In the genomic region with DNA sequence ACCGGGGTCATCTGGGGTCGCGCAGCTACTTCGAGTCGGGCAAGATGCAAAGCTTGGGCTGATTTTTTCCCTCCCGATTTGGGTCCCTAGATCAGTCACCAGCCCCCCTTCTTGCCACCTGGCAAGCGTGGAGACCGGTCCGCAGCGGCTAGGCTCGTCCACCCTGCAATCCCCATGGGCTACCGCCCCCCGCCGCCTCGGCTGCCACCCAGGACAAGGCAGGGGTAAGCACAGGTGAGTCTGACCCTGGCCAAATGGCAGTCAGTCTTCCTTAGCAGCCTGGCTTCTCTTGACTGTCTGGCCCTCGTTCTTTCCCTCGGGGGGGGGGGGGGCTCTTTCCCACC, we compare ENCODE assay signal across 8 mouse cellular contexts. TPM values are rescaled to one million over a fixed set of nuclear protein-coding genes. Genes with fewer than 3 reads are reported as not detected.
A peak's percentile ranks its signal among the peaks of the same experiment; 100 is the strongest.
DNase-seq lines count a peak whose midpoint lies in the region; ATAC-seq lines count a peak whose summit lies in the region.

No protein-coding gene starts in this region.

- intact Hi-C loops in left cerebral cortex, postnatal 4 days (cut with DNase I) = loop anchor here (10.0 kb wide), 1 partner anchor 60 kb away; no protein-coding TSS in a partner anchor
- intact Hi-C loops in gastrocnemius, postnatal 36 days (cut with DNase I) = no loop called here

- peak overlapping the region; percentile 54 for H3K4me3 ChIP-seq in kidney, embryonic 16.5 days (ENCODE audit: low read length)
- peak overlapping the region; percentile 53 for H3K4me3 ChIP-seq in embryonic facial prominence, embryonic 12.5 days
- peak overlapping the region; percentile 54 for H3K4me3 ChIP-seq in hindbrain, embryonic 16.5 days (ENCODE audit: low read length)
- H3K4me3 ChIP-seq in midbrain, embryonic 16.5 days (ENCODE audit: low read depth, low read length) = peak overlapping the region; percentile 59

- H3K9me3 ChIP-seq in kidney, embryonic 16.5 days (ENCODE audit: low read length) = peaks cover 4% of the 10 kb centered on the region; the same call in 1 of the 2 replicates
- H3K9me3 ChIP-seq in embryonic facial prominence, embryonic 12.5 days = no peaks in the 10 kb centered on the region
- no peaks in the 10 kb centered on the region for H3K9me3 ChIP-seq in hindbrain, embryonic 16.5 days (ENCODE audit: control insufficient read depth, low read length)
- H3K9me3 ChIP-seq in midbrain, embryonic 16.5 days (replicated peaks; ENCODE audit: control insufficient read depth, low read length, poor library complexity, severe bottlenecking) = 0 out of 2 replicates have a peak, but pooled peaks cover 4% of the 10 kb centered on the region

- DNase-seq in kidney, postnatal 36 days = no peak
- DNase-seq in left cerebral cortex, postnatal 4 days = no peak
- DNase-seq in adrenal gland, postnatal 36 days = no peak
- DNase-seq in gastrocnemius, postnatal 36 days = no peak

- H3K27ac ChIP-seq in kidney, embryonic 16.5 days (ENCODE audit: low read length) = no peak overlapping the region
- no peak overlapping the region for H3K27ac ChIP-seq in embryonic facial prominence, embryonic 12.5 days
- peak overlapping the region; percentile 9; the same call in 1 of the 2 replicates for H3K27ac ChIP-seq in hindbrain, embryonic 16.5 days (ENCODE audit: low read depth, low read length)
- peak overlapping the region; percentile 66 for H3K27ac ChIP-seq in midbrain, embryonic 16.5 days (ENCODE audit: low read length)

- H3K36me3 ChIP-seq in kidney, embryonic 16.5 days (ENCODE audit: insufficient read depth, low read length) = no peaks in the 10 kb centered on the region
- H3K36me3 ChIP-seq in embryonic facial prominence, embryonic 12.5 days = no peaks in the 10 kb centered on the region
- H3K36me3 ChIP-seq in hindbrain, embryonic 16.5 days (ENCODE audit: control insufficient read depth, insufficient read depth, low read length) = no peaks in the 10 kb centered on the region
- no peaks in the 10 kb centered on the region for H3K36me3 ChIP-seq in midbrain, embryonic 16.5 days (ENCODE audit: control insufficient read depth, insufficient read depth, low read length)

- peak overlapping the region; percentile 61 for H3K4me2 ChIP-seq in kidney, embryonic 16.5 days (replicated peaks; ENCODE audit: low read depth, low read length)
- peak overlapping the region; percentile 91 for H3K4me2 ChIP-seq in embryonic facial prominence, embryonic 12.5 days (replicated peaks)
- peak overlapping the region; percentile 93 for H3K4me2 ChIP-seq in hindbrain, embryonic 16.5 days (ENCODE audit: low read length)
- peak overlapping the region; percentile 82 for H3K4me2 ChIP-seq in midbrain, embryonic 16.5 days (ENCODE audit: low read length)

- WGBS in kidney, embryonic 16.5 days = 1% methylated on average over 15 of the region's 17 CpGs
- WGBS in embryonic facial prominence, embryonic 12.5 days = under 1% methylated on average over 15 of the region's 17 CpGs
- 2% methylated on average over 16 of the region's 17 CpGs for WGBS in hindbrain, embryonic 16.5 days
- WGBS in midbrain, embryonic 16.5 days = 0% methylated on average over 17 of the region's 17 CpGs

- peak overlapping the region; percentile 69 for H3K9ac ChIP-seq in kidney, embryonic 16.5 days (replicated peaks; ENCODE audit: low read length)
- peak overlapping the region; percentile 52; the same call in 1 of the 2 replicates for H3K9ac ChIP-seq in embryonic facial prominence, embryonic 12.5 days
- H3K9ac ChIP-seq in hindbrain, embryonic 16.5 days (ENCODE audit: low read depth, low read length) = peak overlapping the region; percentile 81
- peak overlapping the region; percentile 81 for H3K9ac ChIP-seq in midbrain, embryonic 16.5 days (ENCODE audit: low read depth, low read length)

- peaks cover 19% of the 10 kb centered on the region for H3K27me3 ChIP-seq in kidney, embryonic 16.5 days (ENCODE audit: insufficient read depth, low read length)
- peaks cover 27% of the 10 kb centered on the region for H3K27me3 ChIP-seq in embryonic facial prominence, embryonic 12.5 days
- H3K27me3 ChIP-seq in hindbrain, embryonic 16.5 days (replicated peaks; ENCODE audit: control insufficient read depth, insufficient read depth, low read length) = no peaks in the 10 kb centered on the region
- H3K27me3 ChIP-seq in midbrain, embryonic 16.5 days (ENCODE audit: control insufficient read depth, insufficient read depth, low read depth, low read length) = no peaks in the 10 kb centered on the region

- peak; percentile 62 for ATAC-seq in kidney, embryonic 16.5 days (ENCODE audit: low FRiP score, low TSS enrichment)
- ATAC-seq in embryonic facial prominence, embryonic 12.5 days (ENCODE audit: insufficient number of reproducible peaks, insufficient read depth, low FRiP score, low TSS enrichment) = peak; percentile 50; the same call in 1 of the 2 replicates
- peak; percentile 71 for ATAC-seq in hindbrain, embryonic 16.5 days
- ATAC-seq in midbrain, embryonic 16.5 days = peak; percentile 76

- H3K4me1 ChIP-seq in kidney, embryonic 16.5 days (ENCODE audit: insufficient read depth, low read length) = peaks cover 6% of the 10 kb centered on the region; the same call in 1 of the 2 replicates
- peaks cover 4% of the 10 kb centered on the region; the same call in 1 of the 2 replicates for H3K4me1 ChIP-seq in embryonic facial prominence, embryonic 12.5 days
- H3K4me1 ChIP-seq in hindbrain, embryonic 16.5 days (ENCODE audit: control insufficient read depth, insufficient read depth, low read depth, low read length) = peaks cover 8% of the 10 kb centered on the region
- peaks cover 5% of the 10 kb centered on the region for H3K4me1 ChIP-seq in midbrain, embryonic 16.5 days (ENCODE audit: control insufficient read depth, insufficient read depth, low read length)

RNA-seq across cellular contexts. Expression of a gene that starts 0.8 kb away (rescaled TPM):
- polyA plus RNA-seq in kidney, embryonic 16.5 days (2015; fragmentation: Nextera tagmentation; extraction: Ambion mirVana) = 2.7 and 3.4 TPM in 2 replicates
- polyA plus RNA-seq in embryonic facial prominence, embryonic 12.5 days (2016; fragmentation: Nextera tagmentation; extraction: Ambion mirVana) = 2.9 and 3.3 TPM in 2 replicates
- 74.8 and 75.6 TPM in 2 replicates for polyA plus RNA-seq in hindbrain, embryonic 16.5 days (2015; fragmentation: Nextera tagmentation; extraction: Ambion mirVana)
- polyA plus RNA-seq in midbrain, embryonic 16.5 days (2015; fragmentation: Nextera tagmentation; extraction: Ambion mirVana) = 57.4 and 73.2 TPM in 2 replicates
- 10 to 100 TPM; 45.1 to 52.4 TPM for total RNA-seq in left cerebral cortex, postnatal 4 days (2021)
- total RNA-seq in adrenal gland, postnatal 36 days (2021) = 1 to 10 TPM; 3.0 to 4.7 TPM
- 1 to 10 TPM; 1.6 to 2.1 TPM for total RNA-seq in gastrocnemius, postnatal 36 days (2021)

RNA-seq across cellular contexts. Expression of a gene that starts 0.9 kb away (rescaled TPM):
- polyA plus RNA-seq in kidney, embryonic 16.5 days (2015; fragmentation: Nextera tagmentation; extraction: Ambion mirVana) = 0.64 and 1.1 TPM in 2 replicates
- polyA plus RNA-seq in embryonic facial prominence, embryonic 12.5 days (2016; fragmentation: Nextera tagmentation; extraction: Ambion mirVana) = 0.86 and 1.1 TPM in 2 replicates
- polyA plus RNA-seq in hindbrain, embryonic 16.5 days (2015; fragmentation: Nextera tagmentation; extraction: Ambion mirVana) = 3.6 and 3.8 TPM in 2 replicates
- polyA plus RNA-seq in midbrain, embryonic 16.5 days (2015; fragmentation: Nextera tagmentation; extraction: Ambion mirVana) = 2.0 and 3.6 TPM in 2 replicates
- 1 to 10 TPM; 1.3 to 2.4 TPM for total RNA-seq in left cerebral cortex, postnatal 4 days (2021)
- under 1 TPM; 0.63 to 0.99 TPM for total RNA-seq in adrenal gland, postnatal 36 days (2021)
- total RNA-seq in gastrocnemius, postnatal 36 days (2021) = not detected

RNA-seq across cellular contexts. Expression of a gene that starts 44.1 kb away (rescaled TPM):
- 0.25 and 0.32 TPM in 2 replicates for polyA plus RNA-seq in kidney, embryonic 16.5 days (2015; fragmentation: Nextera tagmentation; extraction: Ambion mirVana)
- 2.3 and 2.6 TPM in 2 replicates for polyA plus RNA-seq in embryonic facial prominence, embryonic 12.5 days (2016; fragmentation: Nextera tagmentation; extraction: Ambion mirVana)
- polyA plus RNA-seq in hindbrain, embryonic 16.5 days (2015; fragmentation: Nextera tagmentation; extraction: Ambion mirVana) = 12.4 and 12.6 TPM in 2 replicates
- polyA plus RNA-seq in midbrain, embryonic 16.5 days (2015; fragmentation: Nextera tagmentation; extraction: Ambion mirVana) = 14.3 and 15.9 TPM in 2 replicates
- total RNA-seq in left cerebral cortex, postnatal 4 days (2021) = 100 to 1,000 TPM; 357 to 379 TPM
- total RNA-seq in adrenal gland, postnatal 36 days (2021) = 1 to 10 TPM; 3.9 to 4.9 TPM
- under 1 TPM in 1 of 2 experiments, not detected in 1; 0.20 TPM for total RNA-seq in gastrocnemius, postnatal 36 days (2021)

Comparison
In these comparisons a context has a peak if more than half of its experiments do, and no peak if none do; other contexts are left out.
1. H3K27ac ChIP-seq: peak in hindbrain, embryonic 16.5 days (single experiment) and midbrain, embryonic 16.5 days (single experiment); none in kidney, embryonic 16.5 days (single experiment) and embryonic facial prominence, embryonic 12.5 days (single experiment).
2. RNA of a gene that starts 0.8 kb away (polyA plus RNA-seq): 74.8 to 75.6 TPM in hindbrain, embryonic 16.5 days and 57.4 to 73.2 TPM in midbrain, embryonic 16.5 days; 2.9 to 3.3 TPM in embryonic facial prominence, embryonic 12.5 days and 2.7 to 3.4 TPM in kidney, embryonic 16.5 days; every median in the first group is over 10 times any median in the second.
3. Peak in every context shown above with its lines, with median percentiles within 50 percentile points of each other: ATAC-seq, H3K4me2 ChIP-seq, H3K4me3 ChIP-seq and H3K9ac ChIP-seq.